Mouse (Mus musculus) erythroblast, embryonic 14.5 days (primary cell): ENCODE results near the gene Tubal3.

Experiments used
- GATA1 ChIP-seq: IDR thresholded peaks from 2 replicates; pipeline ENCODE4 v1.6.1; 2012; ENCODE audit warnings: low read length, inconsistent platforms, mixed read lengths
- TAL1 ChIP-seq: IDR thresholded peaks from 3 replicates; pipeline ENCODE4 v1.6.1; 2012; ENCODE audit warnings: low read length, inconsistent platforms, mixed read lengths

DNA sequence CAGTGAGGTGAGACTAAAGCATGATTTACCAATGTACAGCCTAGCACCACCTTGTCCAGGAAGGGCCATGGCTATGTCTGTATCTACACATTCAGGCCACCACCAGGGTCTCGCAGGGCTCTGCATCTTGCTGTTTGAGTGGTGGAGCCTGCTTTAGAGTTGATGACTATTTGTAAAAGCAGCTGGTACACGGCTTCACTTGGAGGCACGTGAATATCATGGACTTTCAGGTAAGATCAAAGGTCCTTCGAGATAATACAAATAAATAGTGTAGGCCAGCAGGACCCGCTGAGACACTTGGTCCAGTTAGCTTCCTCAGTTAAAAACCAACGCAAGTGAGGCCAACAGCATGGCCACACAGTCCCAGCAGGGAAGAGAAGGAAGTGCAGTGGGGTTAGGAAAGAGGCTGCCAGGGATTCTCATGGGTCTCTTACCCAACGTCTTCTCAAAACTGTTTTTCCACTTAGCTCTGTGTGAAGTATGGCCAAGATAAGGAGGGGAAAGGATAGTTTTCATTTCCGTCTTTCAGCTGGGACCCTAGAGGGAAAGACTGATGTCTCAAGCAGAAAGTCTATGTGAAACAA, 22.6 kb upstream of the Tubal3 start:
- no peak for TF ChIP-seq GATA1
- TF ChIP-seq TAL1 = no peak
